Mouse (Mus musculus) forebrain, embryonic 11.5 days (tissue): ENCODE measurements around the gene Maml2. TPM values are rescaled to one million over a fixed set of nuclear protein-coding genes. Genes with fewer than 3 reads are reported as not detected.

ENCODE experiments used
- ATAC-seq: fragments of 200-750 bp; cut with Nextera tagmentation; replicated peaks from 2 replicates; pipeline ENCODE4 v1.8.0; 2017; ENCODE audit warnings: moderate TSS enrichment; ENCODE audit not compliant: low FRiP score
- DNase-seq: peaks from one replicate; pipeline ENCODE4 v3.0.0-alpha.2; 2017; ENCODE audit warnings: low spot score
- H3K27ac ChIP-seq: fragments of 300-500 bp; sonication (generic); 2 replicates; pipeline ENCODE4 v1.5.1; 2014; ENCODE audit warnings: low read depth, low read length
- H3K27me3 ChIP-seq: fragments of 300-500 bp; sonication (generic); 2 replicates; pipeline ENCODE4 v1.6.1; 2014; ENCODE audit warnings: mild to moderate bottlenecking, low read length, mixed read lengths; ENCODE audit not compliant: control insufficient read depth, insufficient read depth
- H3K36me3 ChIP-seq: fragments of 300-500 bp; sonication (generic); 2 replicates; pipeline ENCODE4 v1.6.1; 2014; ENCODE audit warnings: mild to moderate bottlenecking, low read length, moderate library complexity, mixed read lengths; ENCODE audit not compliant: control insufficient read depth, insufficient read depth
- H3K4me1 ChIP-seq: fragments of 300-500 bp; sonication (generic); replicated peaks from 2 replicates; pipeline ENCODE4 v1.6.1; 2014; ENCODE audit warnings: low read length, mixed read lengths; ENCODE audit not compliant: control insufficient read depth, insufficient read depth
- H3K4me2 ChIP-seq: fragments of 300-500 bp; sonication (generic); 2 replicates; pipeline ENCODE4 v1.6.1; 2014; ENCODE audit warnings: low read depth, mild to moderate bottlenecking, low read length, moderate library complexity, mixed read lengths; ENCODE audit not compliant: severe bottlenecking
- H3K4me3 ChIP-seq: fragments of 300-500 bp; sonication (generic); 2 replicates; pipeline ENCODE4 v1.5.1; 2014; ENCODE audit warnings: low read depth, low read length
- H3K9ac ChIP-seq: fragments of 300-500 bp; sonication (generic); 2 replicates; pipeline ENCODE4 v1.6.1; 2014; ENCODE audit warnings: low read length
- H3K9me3 ChIP-seq: fragments of 300-500 bp; sonication (generic); 2 replicates; pipeline ENCODE4 v1.6.1; 2016; ENCODE audit warnings: low read length, mixed read lengths; ENCODE audit not compliant: control insufficient read depth
- WGBS: fragments of 180-500 bp; shearing (Covaris S2); extraction: QIAGEN DNeasy Blood & Tissue Kit; methylation state at CpG from one replicate; pipeline ENCODE4 v1.1.7; 2014; 5-methylcytosine and 5-hydroxymethylcytosine counted together
- polyA plus RNA-seq: library from polyadenylated mRNA; unstranded; fragments of >200 nt; fragmentation: Nextera tagmentation; extraction: Ambion mirVana; gene quantifications from 2 replicates; pipeline ENCODE4 v1.2.1, GENCODE M21; 2014

The Maml2 gene
- polyA plus RNA-seq, 1 experiment from 2014 or later, result 9.8 TPM

DNA sequence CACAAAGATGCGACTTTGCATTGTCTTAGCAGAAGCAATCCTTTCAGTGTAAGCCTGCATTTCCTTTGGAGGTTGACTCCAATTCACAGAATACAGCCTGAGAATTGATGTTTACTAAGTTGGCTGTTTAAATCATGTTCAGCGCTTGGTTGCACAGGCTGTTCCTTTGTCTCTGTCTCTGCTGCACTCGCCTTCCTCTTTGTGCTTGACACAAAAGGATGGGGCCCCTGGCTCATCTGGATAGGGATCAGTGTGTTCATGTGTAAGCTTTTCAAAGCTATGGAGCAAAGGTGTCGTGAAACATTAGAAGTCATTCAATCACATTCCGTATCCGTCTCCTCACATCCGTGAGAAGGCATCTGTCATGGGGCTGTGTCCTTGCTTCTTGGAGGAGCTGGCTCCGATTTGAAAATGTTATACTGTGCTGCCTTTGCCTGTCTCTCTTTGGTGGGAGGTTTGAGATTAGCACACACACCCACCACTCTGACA is 354.7 kb downstream of the Maml2 start:
- Histone ChIP-seq H3K4me2 (peak overlapping the region; percentile 24; the same call in 1 of the 2 replicates), H3K4me3 (no peak overlapping the region), H3K9me3 (no peaks in the 10 kb centered on the region), H3K27me3 (no peaks in the 10 kb centered on the region), H3K27ac (peak overlapping the region; percentile 59), H3K36me3 (no peaks in the 10 kb centered on the region), H3K4me1 (peaks cover 10% of the 10 kb centered on the region), H3K9ac (peak overlapping the region; percentile 45)
- no peak for DNase-seq
- peak; percentile 72 for ATAC-seq
- 20% methylated on average over 8 of the region's 8 CpGs for WGBS

DNA sequence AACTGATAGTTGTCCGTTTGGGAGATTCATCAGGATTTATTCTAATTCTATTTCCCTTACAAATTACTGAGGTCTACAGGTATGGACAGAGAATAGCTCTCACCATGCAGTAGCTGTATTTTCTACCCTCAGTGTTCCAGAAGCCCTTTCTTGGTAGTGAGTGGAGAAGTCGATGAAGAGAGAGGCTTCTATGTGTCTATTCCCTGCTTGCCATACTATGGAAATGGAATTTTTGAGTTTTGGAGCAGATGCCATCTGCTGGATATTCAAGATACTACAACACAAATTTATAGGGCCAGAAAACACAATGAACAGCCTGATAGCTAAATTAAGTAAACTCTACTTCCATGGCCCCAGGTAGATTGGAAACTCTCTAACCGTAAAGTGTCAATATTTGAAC is 355.2 kb downstream of the Maml2 start:
- DNase-seq, result no peak
- no peak overlapping the region; the same call in 1 of the 2 replicates for H3K9ac ChIP-seq

DNA sequence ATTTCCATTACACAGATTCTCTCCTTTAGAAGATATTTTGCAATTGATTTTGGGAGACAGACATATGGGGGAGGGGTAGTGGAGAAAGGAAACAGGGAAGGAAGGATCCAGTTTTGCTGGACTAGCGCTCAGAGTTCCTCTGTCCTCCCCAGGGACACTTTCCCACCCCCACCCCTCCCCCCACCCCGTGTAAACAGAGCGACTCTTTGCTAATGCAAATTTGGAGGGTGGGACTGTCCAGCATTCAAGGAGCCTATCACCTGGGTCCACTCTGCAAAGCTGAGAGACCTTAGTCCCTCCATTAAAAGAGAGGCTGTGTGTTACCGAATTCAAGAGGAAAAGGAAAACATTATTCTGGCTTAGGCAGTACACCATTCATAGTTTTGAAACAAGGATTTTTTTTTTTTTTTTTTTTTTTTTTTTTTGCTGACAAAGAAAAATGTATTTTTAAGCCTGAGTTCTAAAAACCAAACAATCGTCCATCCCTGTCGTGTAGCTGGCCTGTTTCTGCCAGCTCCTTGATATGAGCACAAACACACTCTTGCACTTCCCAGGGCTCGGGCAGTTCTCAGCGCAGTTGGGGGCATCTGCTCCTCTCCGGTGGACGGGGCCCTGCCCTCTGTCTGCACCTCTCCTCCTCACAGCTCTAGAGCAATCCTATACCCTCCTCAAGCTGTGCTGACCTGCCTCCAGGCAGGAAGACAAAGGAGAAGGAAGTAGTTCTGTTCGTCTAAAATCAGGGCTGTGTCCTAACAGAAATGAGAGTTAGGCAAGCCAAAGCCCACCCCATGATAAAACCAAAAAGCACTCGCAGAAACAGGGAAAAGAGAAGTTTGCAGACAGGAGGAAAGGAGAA is 364.2 kb downstream of the Maml2 start:
- peak overlapping the region; percentile 16; the same call in 1 of the 2 replicates for H3K4me2 ChIP-seq
- H3K9me3 ChIP-seq, result no peaks in the 10 kb centered on the region
- no peaks in the 10 kb centered on the region for H3K36me3 ChIP-seq
- H3K4me1 ChIP-seq, result peaks cover 7% of the 10 kb centered on the region; the same call in 1 of the 2 replicates
- DNase-seq (no peak), ATAC-seq (peak; percentile 66)
- peak overlapping the region; percentile 43 for H3K9ac ChIP-seq
- 2% methylated on average over 12 of the region's 12 CpGs for WGBS
- no peaks in the 10 kb centered on the region for H3K27me3 ChIP-seq
- no peak overlapping the region for H3K4me3 ChIP-seq
- no peak overlapping the region for H3K27ac ChIP-seq

More for the DNA sequence above, 355.2 kb downstream of the Maml2 start:
- Histone ChIP-seq H3K4me1 (peaks cover 10% of the 10 kb centered on the region), H3K36me3 (no peaks in the 10 kb centered on the region), H3K4me3 (no peak overlapping the region), H3K9me3 (no peaks in the 10 kb centered on the region), H3K4me2 (no peak overlapping the region; the same call in 1 of the 2 replicates), H3K27me3 (no peaks in the 10 kb centered on the region), H3K27ac (peak overlapping the region; percentile 59; the same call in 1 of the 2 replicates)
- WGBS, result 38% methylated on average over 3 of the region's 3 CpGs
- peak; percentile 68 for ATAC-seq

DNA sequence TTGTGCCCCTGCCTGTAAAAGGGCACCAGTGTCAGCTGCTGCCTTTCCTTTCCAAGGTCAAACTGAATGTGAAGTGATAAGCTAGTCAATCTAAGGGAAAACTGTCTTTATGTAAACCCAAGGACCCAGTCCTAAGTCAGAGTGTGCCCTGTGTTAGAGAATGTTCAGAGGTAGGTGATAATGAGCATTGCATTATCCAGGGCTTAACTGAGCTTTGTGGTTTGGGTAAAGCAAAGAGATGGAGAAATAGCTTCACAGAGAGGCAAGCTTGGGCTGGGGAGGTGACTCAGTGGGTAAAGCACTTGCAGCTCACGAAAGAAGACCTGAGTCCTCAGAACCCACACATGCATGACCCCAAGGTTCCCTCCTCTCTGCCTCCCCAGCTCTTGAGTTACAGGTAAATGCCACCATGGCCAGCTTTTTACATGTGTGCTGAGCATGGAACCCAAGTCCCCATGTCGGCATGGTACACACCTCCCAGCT is 367.8 kb downstream of the Maml2 start:
- Histone ChIP-seq H3K4me2 (no peak overlapping the region), H3K4me1 (peaks cover 7% of the 10 kb centered on the region; the same call in 1 of the 2 replicates), H3K4me3 (no peak overlapping the region), H3K27ac (no peak overlapping the region), H3K36me3 (no peaks in the 10 kb centered on the region), H3K9me3 (no peaks in the 10 kb centered on the region), H3K27me3 (no peaks in the 10 kb centered on the region), H3K9ac (no peak overlapping the region)
- DNase-seq (no peak), ATAC-seq (no peak)
- 90% methylated on average over 2 of the region's 2 CpGs for WGBS

DNA sequence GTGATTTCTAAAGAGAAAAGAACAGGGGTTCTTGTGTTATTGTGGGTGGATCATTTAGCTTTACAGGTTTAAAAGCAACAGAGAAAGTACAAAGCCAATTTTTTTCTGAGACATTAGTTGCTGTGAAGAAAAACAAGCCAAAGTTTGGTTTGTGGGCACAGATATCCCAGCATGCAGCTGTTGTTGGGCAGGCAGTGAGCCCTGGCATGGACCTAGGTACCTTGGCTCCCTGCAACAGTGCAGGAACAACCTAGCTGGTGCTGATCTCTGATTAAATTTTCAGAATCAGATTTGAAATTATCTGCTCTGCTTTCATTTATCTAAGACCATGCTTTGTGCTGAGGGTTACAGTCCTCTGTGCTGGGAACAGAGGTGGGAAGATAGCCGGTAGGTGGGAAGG is 370.2 kb downstream of the Maml2 start:
- WGBS, result 96% methylated on average over 1 of the region's 1 CpGs
- Histone ChIP-seq H3K27ac (no peak overlapping the region), H3K9me3 (no peaks in the 10 kb centered on the region), H3K4me2 (no peak overlapping the region), H3K36me3 (no peaks in the 10 kb centered on the region), H3K9ac (no peak overlapping the region), H3K4me3 (no peak overlapping the region), H3K27me3 (no peaks in the 10 kb centered on the region), H3K4me1 (no peaks in the 10 kb centered on the region)
- ATAC-seq, result no peak
- DNase-seq, result no peak

DNA sequence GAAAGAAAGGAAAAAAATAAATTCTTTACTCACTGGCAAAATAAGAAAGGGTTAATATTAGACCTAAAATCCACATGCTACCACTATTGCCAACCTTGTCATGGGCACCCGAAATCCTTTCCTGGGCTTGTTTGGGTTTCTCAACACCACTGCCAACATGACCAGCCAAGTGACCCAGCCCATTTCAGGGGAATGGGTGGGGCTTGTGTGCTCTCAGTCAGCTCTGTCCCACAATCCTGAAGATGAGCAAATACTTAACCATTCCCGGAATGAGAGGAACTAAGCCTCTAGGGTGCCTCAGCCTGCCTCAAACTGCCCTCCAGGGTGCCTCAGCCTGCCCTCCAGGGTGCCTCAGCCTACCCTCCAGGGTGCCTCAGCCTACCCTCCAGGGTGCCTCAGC is 371.0 kb downstream of the Maml2 start:
- Histone ChIP-seq H3K9me3 (no peaks in the 10 kb centered on the region), H3K4me2 (no peak overlapping the region), H3K4me1 (no peaks in the 10 kb centered on the region), H3K27ac (no peak overlapping the region), H3K9ac (no peak overlapping the region), H3K4me3 (no peak overlapping the region), H3K27me3 (no peaks in the 10 kb centered on the region), H3K36me3 (no peaks in the 10 kb centered on the region)
- ATAC-seq (no peak), DNase-seq (no peak)
- WGBS, result 81% methylated on average over 2 of the region's 2 CpGs

DNA sequence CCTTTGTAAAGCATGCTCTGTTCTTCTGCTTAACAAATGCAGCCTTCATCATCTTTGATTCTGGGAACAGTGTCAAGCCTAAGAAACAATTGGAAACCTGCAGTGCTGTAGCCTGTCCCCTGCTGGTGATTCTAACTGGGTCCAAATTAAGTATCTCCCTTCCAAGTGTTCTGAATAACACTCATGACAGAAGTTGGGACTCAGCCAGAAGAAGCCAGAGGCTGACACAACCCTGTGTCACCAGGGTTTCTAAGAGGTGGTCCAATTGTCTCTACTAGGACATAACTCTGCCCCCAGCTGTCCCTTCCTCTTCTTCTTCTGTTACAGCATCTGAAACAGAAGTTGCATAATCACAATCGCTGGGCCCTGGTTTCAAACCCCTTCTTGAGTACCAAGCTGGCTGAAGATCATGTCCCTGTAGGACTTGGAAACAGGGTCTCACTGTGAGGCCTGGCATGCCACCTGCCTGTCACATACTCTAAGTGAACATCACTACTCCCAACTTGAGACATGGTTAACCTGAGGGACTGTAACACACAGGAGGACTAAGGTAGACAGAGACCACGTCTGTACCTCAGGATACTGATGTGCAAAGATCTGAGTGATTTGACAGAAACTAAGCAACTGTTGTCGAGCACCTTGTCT is 373.5 kb downstream of the Maml2 start:
- no peaks in the 10 kb centered on the region for H3K4me1 ChIP-seq
- no peak overlapping the region for H3K9ac ChIP-seq
- ATAC-seq, result no peak
- no peak overlapping the region for H3K4me2 ChIP-seq
- no peaks in the 10 kb centered on the region for H3K36me3 ChIP-seq
- no peak for DNase-seq
- no peaks in the 10 kb centered on the region for H3K9me3 ChIP-seq
- WGBS, result 77% methylated on average over 3 of the region's 3 CpGs
- no peaks in the 10 kb centered on the region for H3K27me3 ChIP-seq
- H3K27ac ChIP-seq, result no peak overlapping the region
- no peak overlapping the region for H3K4me3 ChIP-seq

DNA sequence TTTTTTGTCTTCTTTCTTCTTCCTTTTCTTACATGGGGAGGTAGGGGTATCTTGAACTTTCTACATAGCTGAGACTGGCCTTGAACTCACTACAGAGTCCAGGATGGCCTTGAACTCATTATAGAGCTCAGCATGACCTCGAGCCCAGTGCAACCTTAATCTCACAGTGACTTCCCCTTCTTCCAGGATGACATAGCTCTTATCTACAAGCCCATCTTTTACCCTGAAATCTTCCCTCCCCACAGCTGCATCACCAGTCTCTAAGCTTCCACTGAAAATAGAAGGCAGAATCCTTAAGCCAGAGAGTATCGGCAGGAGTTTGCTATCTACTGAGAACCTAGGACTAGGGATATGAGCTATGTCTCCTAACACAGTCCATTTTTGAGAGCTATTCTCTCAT is 375.5 kb downstream of the Maml2 start:
- no peak for DNase-seq
- no peak for ATAC-seq

More for the DNA sequence above, 375.5 kb downstream of the Maml2 start:
- H3K4me1 ChIP-seq, result no peaks in the 10 kb centered on the region
- WGBS, result 91% methylated on average over 2 of the region's 2 CpGs
- no peaks in the 10 kb centered on the region for H3K9me3 ChIP-seq
- H3K27me3 ChIP-seq, result no peaks in the 10 kb centered on the region
- H3K36me3 ChIP-seq, result no peaks in the 10 kb centered on the region
- no peak overlapping the region for H3K4me3 ChIP-seq
- H3K27ac ChIP-seq, result no peak overlapping the region
- no peak overlapping the region for H3K4me2 ChIP-seq
- no peak overlapping the region for H3K9ac ChIP-seq
